Mouse (Mus musculus) embryonic fibroblast, embryonic 13.5 days (primary cell): Measurements from ENCODE around the gene Tmem235.

Experiments
- CTCF ChIP-seq: IDR thresholded peaks from 2 replicates; pipeline ENCODE4 v1.5.1; 2011; ENCODE audit warnings: mild to moderate bottlenecking, control low read depth, low read length, moderate library complexity, borderline replicate concordance; ENCODE audit not compliant: insufficient read depth
- POLR2A ChIP-seq: IDR thresholded peaks from 2 replicates; pipeline ENCODE4 v1.6.1; 2011; ENCODE audit warnings: low read depth, mild to moderate bottlenecking, control low read depth, low read length, moderate library complexity

GRCm38 (mm10) chr11:117824060-117824969 is 36.2 kb upstream of the Tmem235 start:
- peak; percentile 89 for TF ChIP-seq CTCF
- TF ChIP-seq POLR2A: peak; percentile 30; the same call in 1 of the 2 replicates
